Mouse (Mus musculus): ENCODE data around the gene Grid1. TPM values are rescaled to one million over a fixed set of nuclear protein-coding genes. Genes with fewer than 3 reads are reported as not detected.

Grid1 gene
- polyA plus RNA-seq, 1 experiment from 2014 or later, result 0.40 TPM

GRCm38 (mm10) chr14:35139824-35140223 lies 319.9 kb downstream of the Grid1 start:
- ATAC-seq (ENCODE audit: borderline replicate concordance, extremely low read depth, low FRiP score, low TSS enrichment), result no peak
- no peaks in the 10 kb centered on the region for H3K9me3 ChIP-seq
- H3K36me3 ChIP-seq, result no peaks in the 10 kb centered on the region
- WGBS, result 62% methylated on average over 7 of the region's 7 CpGs
- H3K4me2 ChIP-seq, result no peak overlapping the region
- no peaks in the 10 kb centered on the region for H3K4me1 ChIP-seq
- no peak overlapping the region for H3K4me3 ChIP-seq
- H3K27ac ChIP-seq, result no peak overlapping the region
- H3K9ac ChIP-seq, result no peak overlapping the region
- no peaks in the 10 kb centered on the region for H3K27me3 ChIP-seq

- Histone ChIP-seq H3K4me1 (no peaks in the 10 kb centered on the region), H3K27me3 (no peaks in the 10 kb centered on the region), H3K36me3 (no peaks in the 10 kb centered on the region), H3K4me3 (no peak overlapping the region), H3K4me2 (no peak overlapping the region), H3K27ac (no peak overlapping the region), H3K9me3 (no peaks in the 10 kb centered on the region), H3K9ac (no peak overlapping the region)
- peak; percentile 73; the same call in 1 of the 2 replicates for ATAC-seq (ENCODE audit: borderline replicate concordance, extremely low read depth, low FRiP score, low TSS enrichment)
- 57% methylated on average over 3 of the region's 3 CpGs for WGBS
Observed at GRCm38 (mm10) chr14:35152450-35152849, 332.5 kb downstream of the Grid1 start.

- H3K4me3 ChIP-seq, result no peak overlapping the region
- no peak overlapping the region for H3K27ac ChIP-seq
- H3K27me3 ChIP-seq, result no peaks in the 10 kb centered on the region
- no peak overlapping the region for H3K9ac ChIP-seq
- no peak for ATAC-seq (ENCODE audit: borderline replicate concordance, extremely low read depth, low FRiP score, low TSS enrichment)
- no peaks in the 10 kb centered on the region for H3K36me3 ChIP-seq
- no peaks in the 10 kb centered on the region for H3K9me3 ChIP-seq
- WGBS, result 49% methylated on average over 3 of the region's 3 CpGs
- no peaks in the 10 kb centered on the region for H3K4me1 ChIP-seq
- no peak overlapping the region for H3K4me2 ChIP-seq
Observed at GRCm38 (mm10) chr14:35153701-35154277, 333.9 kb downstream of the Grid1 start.

GRCm38 (mm10) chr14:35154364-35154763 lies 334.5 kb downstream of the Grid1 start:
- Histone ChIP-seq H3K27me3 (no peaks in the 10 kb centered on the region), H3K36me3 (no peaks in the 10 kb centered on the region), H3K4me2 (no peak overlapping the region), H3K4me1 (peaks cover 3% of the 10 kb centered on the region; the same call in 1 of the 2 replicates), H3K9me3 (no peaks in the 10 kb centered on the region), H3K9ac (no peak overlapping the region), H3K4me3 (no peak overlapping the region), H3K27ac (no peak overlapping the region)
- no peak for ATAC-seq (ENCODE audit: borderline replicate concordance, extremely low read depth, low FRiP score, low TSS enrichment)
- WGBS, result 54% methylated on average over 3 of the region's 3 CpGs

GRCm38 (mm10) chr14:35157069-35157655 lies 337.3 kb downstream of the Grid1 start:
- H3K27me3 ChIP-seq, result no peaks in the 10 kb centered on the region
- peaks cover 4% of the 10 kb centered on the region; the same call in 1 of the 2 replicates for H3K4me1 ChIP-seq
- H3K9me3 ChIP-seq, result no peaks in the 10 kb centered on the region
- no peak overlapping the region for H3K27ac ChIP-seq
- no peaks in the 10 kb centered on the region for H3K36me3 ChIP-seq
- no peak for ATAC-seq (ENCODE audit: borderline replicate concordance, extremely low read depth, low FRiP score, low TSS enrichment)
- WGBS, result 78% methylated on average over 7 of the region's 7 CpGs
- H3K4me2 ChIP-seq, result no peak overlapping the region
- no peak overlapping the region for H3K4me3 ChIP-seq
- no peak overlapping the region for H3K9ac ChIP-seq

- Histone ChIP-seq H3K36me3 (no peaks in the 10 kb centered on the region), H3K4me3 (no peak overlapping the region), H3K9ac (no peak overlapping the region), H3K27ac (no peak overlapping the region), H3K9me3 (no peaks in the 10 kb centered on the region), H3K27me3 (no peaks in the 10 kb centered on the region), H3K4me2 (no peak overlapping the region), H3K4me1 (peaks cover 4% of the 10 kb centered on the region; the same call in 1 of the 2 replicates)
- 71% methylated on average over 2 of the region's 2 CpGs for WGBS
- ATAC-seq (ENCODE audit: borderline replicate concordance, extremely low read depth, low FRiP score, low TSS enrichment), result no peak
Observed at GRCm38 (mm10) chr14:35159296-35159695, 339.4 kb downstream of the Grid1 start.

- H3K9me3 ChIP-seq, result no peaks in the 10 kb centered on the region
- H3K27ac ChIP-seq, result no peak overlapping the region
Observed at GRCm38 (mm10) chr14:35167451-35167850, 347.5 kb downstream of the Grid1 start.

GRCm38 (mm10) chr14:35173861-35174260 lies 354.0 kb downstream of the Grid1 start:
- H3K9me3 ChIP-seq, result no peaks in the 10 kb centered on the region
- no peak for ATAC-seq (ENCODE audit: borderline replicate concordance, extremely low read depth, low FRiP score, low TSS enrichment)
- no peak overlapping the region for H3K4me2 ChIP-seq
- WGBS, result 43% methylated on average over 1 of the region's 1 CpGs
- no peak overlapping the region for H3K27ac ChIP-seq
- no peak overlapping the region for H3K4me3 ChIP-seq
- H3K27me3 ChIP-seq, result no peaks in the 10 kb centered on the region
- no peaks in the 10 kb centered on the region for H3K36me3 ChIP-seq
- H3K9ac ChIP-seq, result no peak overlapping the region
- no peaks in the 10 kb centered on the region for H3K4me1 ChIP-seq

More at GRCm38 (mm10) chr14:35167451-35167850, 347.5 kb downstream of the Grid1 start:
- H3K36me3 ChIP-seq, result no peaks in the 10 kb centered on the region
- H3K4me1 ChIP-seq, result no peaks in the 10 kb centered on the region
- no peak overlapping the region for H3K9ac ChIP-seq
- WGBS, result 44% methylated on average over 2 of the region's 2 CpGs
- H3K4me3 ChIP-seq, result no peak overlapping the region
- no peaks in the 10 kb centered on the region for H3K27me3 ChIP-seq
- peak; percentile 77 for ATAC-seq (ENCODE audit: borderline replicate concordance, extremely low read depth, low FRiP score, low TSS enrichment)
- H3K4me2 ChIP-seq, result no peak overlapping the region

GRCm38 (mm10) chr14:35176021-35176420 lies 356.1 kb downstream of the Grid1 start:
- Histone ChIP-seq H3K27ac (no peak overlapping the region), H3K9me3 (no peaks in the 10 kb centered on the region), H3K4me1 (no peaks in the 10 kb centered on the region), H3K4me3 (no peak overlapping the region), H3K4me2 (no peak overlapping the region), H3K36me3 (no peaks in the 10 kb centered on the region), H3K27me3 (no peaks in the 10 kb centered on the region), H3K9ac (no peak overlapping the region)
- 91% methylated on average over 3 of the region's 3 CpGs for WGBS
- ATAC-seq (ENCODE audit: borderline replicate concordance, extremely low read depth, low FRiP score, low TSS enrichment), result no peak

GRCm38 (mm10) chr14:35179076-35179475 lies 359.2 kb downstream of the Grid1 start:
- no peaks in the 10 kb centered on the region for H3K36me3 ChIP-seq
- no peak overlapping the region for H3K4me3 ChIP-seq
- no peaks in the 10 kb centered on the region for H3K9me3 ChIP-seq
- H3K27me3 ChIP-seq, result no peaks in the 10 kb centered on the region
- H3K27ac ChIP-seq, result no peak overlapping the region
- H3K4me1 ChIP-seq, result no peaks in the 10 kb centered on the region
- H3K9ac ChIP-seq, result no peak overlapping the region
- no peak overlapping the region for H3K4me2 ChIP-seq
- ATAC-seq (ENCODE audit: borderline replicate concordance, extremely low read depth, low FRiP score, low TSS enrichment), result no peak

GRCm38 (mm10) chr14:35185399-35185798 lies 365.5 kb downstream of the Grid1 start:
- no peaks in the 10 kb centered on the region for H3K27me3 ChIP-seq
- no peak overlapping the region for H3K4me2 ChIP-seq
- H3K36me3 ChIP-seq, result no peaks in the 10 kb centered on the region
- H3K4me1 ChIP-seq, result no peaks in the 10 kb centered on the region
- H3K27ac ChIP-seq, result no peak overlapping the region
- no peak for ATAC-seq (ENCODE audit: borderline replicate concordance, extremely low read depth, low FRiP score, low TSS enrichment)
- no peaks in the 10 kb centered on the region for H3K9me3 ChIP-seq
- WGBS, result 76% methylated on average over 1 of the region's 1 CpGs
- H3K4me3 ChIP-seq, result no peak overlapping the region
- H3K9ac ChIP-seq, result no peak overlapping the region

GRCm38 (mm10) chr14:35192256-35192655 lies 372.3 kb downstream of the Grid1 start:
- no peak overlapping the region for H3K4me3 ChIP-seq
- WGBS, result 89% methylated on average over 6 of the region's 6 CpGs
- H3K4me2 ChIP-seq, result no peak overlapping the region
- H3K4me1 ChIP-seq, result no peaks in the 10 kb centered on the region
- no peak for ATAC-seq (ENCODE audit: borderline replicate concordance, extremely low read depth, low FRiP score, low TSS enrichment)
- H3K27ac ChIP-seq, result no peak overlapping the region
- no peak overlapping the region for H3K9ac ChIP-seq
- H3K27me3 ChIP-seq, result no peaks in the 10 kb centered on the region
- no peaks in the 10 kb centered on the region for H3K36me3 ChIP-seq
- no peaks in the 10 kb centered on the region for H3K9me3 ChIP-seq

Measured in lung, embryonic 15.5 days (tissue).